8 mouse cellular contexts compared by ENCODE assay signal in the genomic region with DNA sequence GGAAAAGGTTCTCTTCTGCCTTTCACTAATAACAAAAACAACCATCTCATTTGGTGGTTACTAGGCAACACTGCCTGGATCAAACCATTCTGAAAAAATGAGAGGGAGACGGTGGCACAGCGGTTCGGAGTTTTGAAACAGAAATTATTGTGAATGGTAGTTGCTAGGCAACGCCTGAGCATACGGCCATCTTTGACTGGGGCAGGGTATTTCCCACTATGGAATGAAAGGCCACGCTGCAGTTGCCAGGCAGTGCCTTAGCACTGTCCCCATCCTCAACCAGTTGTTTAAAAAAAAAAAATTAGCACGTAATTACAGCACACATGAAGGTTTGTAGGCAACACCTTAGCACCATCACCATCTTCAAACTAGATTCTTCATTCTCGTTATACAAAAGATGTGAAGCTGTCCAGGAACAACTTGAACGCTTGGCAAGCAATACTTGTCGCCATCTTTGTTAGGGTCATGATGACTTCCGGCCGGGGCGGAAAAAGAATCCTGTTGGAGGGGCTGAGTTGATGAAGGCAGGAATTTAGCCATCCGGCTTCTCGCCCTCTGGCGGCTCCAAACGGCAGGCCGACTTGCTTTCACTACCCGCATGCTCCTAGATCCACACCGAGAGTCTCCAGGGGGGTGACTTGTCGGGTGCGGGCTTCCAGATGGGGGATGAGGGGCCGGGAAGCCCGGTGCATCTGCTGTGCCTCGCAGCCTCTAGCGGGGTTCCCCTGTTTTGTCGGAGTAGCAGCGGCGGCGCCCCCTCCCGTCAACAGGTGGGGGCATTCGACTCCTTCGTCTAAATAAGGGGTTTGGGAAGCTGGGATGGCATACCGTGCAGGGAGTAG. TPM values are rescaled to one million over a fixed set of nuclear protein-coding genes. Genes with fewer than 3 reads are reported as not detected.
A peak's percentile ranks its signal among the peaks of the same experiment; 100 is the strongest.
DNase-seq lines count a peak whose midpoint lies in the region; ATAC-seq and TF ChIP-seq lines count a peak whose summit lies in the region.

A gene (plus strand): TSS at position 487 of the 842 bp plus-strand sequence.

- TF ChIP-seq CTCF in ES-Bruce4 (IDR thresholded peaks at IDR 0.05; ENCODE audit: low read depth, low read length): peak; percentile 30
- TF ChIP-seq CTCF in liver, postnatal 0 days (IDR thresholded peaks at IDR 0.05; ENCODE audit: low read depth): peak; percentile 59

- no peaks in the 10 kb centered on the region for H3K27me3 ChIP-seq in ES-Bruce4 (ENCODE audit: control insufficient read depth, insufficient read depth, low read length, poor library complexity, severe bottlenecking)
- H3K27me3 ChIP-seq in forebrain, embryonic 13.5 days: no peaks in the 10 kb centered on the region
- no peaks in the 10 kb centered on the region for H3K27me3 ChIP-seq in liver, postnatal 0 days (ENCODE audit: insufficient read depth, low read length)
- no peaks in the 10 kb centered on the region for H3K27me3 ChIP-seq in neural tube, embryonic 14.5 days (ENCODE audit: control insufficient read depth, insufficient read depth, low read length)

- H3K4me3 ChIP-seq in ES-Bruce4 (ENCODE audit: low read depth, low read length): peak within 1 kb of the TSS; percentile 80
- peak within 1 kb of the TSS; percentile 62 for H3K4me3 ChIP-seq in forebrain, embryonic 13.5 days
- peak within 1 kb of the TSS; percentile 63 for H3K4me3 ChIP-seq in liver, postnatal 0 days (ENCODE audit: low read depth, low read length)
- peak within 1 kb of the TSS; percentile 42 for H3K4me3 ChIP-seq in neural tube, embryonic 14.5 days (ENCODE audit: low read depth, low read length)

- no peak for TF ChIP-seq POLR2A in ES-Bruce4 (IDR thresholded peaks at IDR 0.05; ENCODE audit: insufficient read depth, low read length)

- H3K9ac ChIP-seq in ES-Bruce4 (ENCODE audit: low read depth, poor library complexity, severe bottlenecking): peak within 1 kb of the TSS; percentile 88
- H3K9ac ChIP-seq in forebrain, embryonic 13.5 days: peak within 1 kb of the TSS; percentile 78
- peak within 1 kb of the TSS; percentile 71 for H3K9ac ChIP-seq in liver, postnatal 0 days (replicated peaks)
- H3K9ac ChIP-seq in neural tube, embryonic 14.5 days (replicated peaks; ENCODE audit: low read depth, low read length): peak within 1 kb of the TSS; percentile 54

- H3K36me3 ChIP-seq in ES-Bruce4 (ENCODE audit: control insufficient read depth, insufficient read depth, low read length, poor library complexity, severe bottlenecking): no peaks in the 10 kb centered on the region
- H3K36me3 ChIP-seq in forebrain, embryonic 13.5 days (ENCODE audit: poor library complexity, severe bottlenecking): peaks cover 26% of the 10 kb centered on the region
- H3K36me3 ChIP-seq in liver, postnatal 0 days (replicated peaks; ENCODE audit: insufficient read depth, low read length): peaks cover 18% of the 10 kb centered on the region
- H3K36me3 ChIP-seq in neural tube, embryonic 14.5 days (ENCODE audit: control insufficient read depth, insufficient read depth, low read length): peaks cover 14% of the 10 kb centered on the region

- H3K4me2 ChIP-seq in forebrain, embryonic 13.5 days: peak within 1 kb of the TSS; percentile 78
- peak within 1 kb of the TSS; percentile 84 for H3K4me2 ChIP-seq in liver, postnatal 0 days (ENCODE audit: low read depth, low read length)
- peak within 1 kb of the TSS; percentile 69 for H3K4me2 ChIP-seq in neural tube, embryonic 14.5 days (ENCODE audit: low read depth, low read length)

- TF ChIP-seq EP300 in ES-Bruce4 (IDR thresholded peaks at IDR 0.05; ENCODE audit: insufficient read depth, low read depth, low read length): no peak
- no peak; the same call in 1 of the 2 replicates for TF ChIP-seq EP300 in liver, postnatal 0 days (IDR thresholded peaks at IDR 0.05; ENCODE audit: low read depth)

- WGBS in forebrain, embryonic 13.5 days: under 1% methylated on average over 34 of the region's 34 CpGs
- WGBS in large intestine, adult 2 months: 1% methylated on average over 34 of the region's 34 CpGs
- 1% methylated on average over 34 of the region's 34 CpGs for WGBS in liver, postnatal 0 days (ENCODE audit: insufficient replicate concordance)
- WGBS in neural tube, embryonic 14.5 days: under 1% methylated on average over 34 of the region's 34 CpGs

- peak; percentile 94 to 96 for DNase-seq in heart, postnatal 10 days
- DNase-seq in large intestine, adult 2 months (ENCODE audit: low read depth, low spot score): peak; percentile 68
- DNase-seq in liver, postnatal 0 days: peak; percentile 84
- peak; percentile 90 for DNase-seq in testis, postnatal 10 days (ENCODE audit: low spot score)

- intact Hi-C loops in heart, postnatal 10 days (cut with DNase I): loop anchor here (2.0 to 5.0 kb wide), 2 partner anchors 31 to 56 kb away; no protein-coding TSS in a partner anchor

- H3K27ac ChIP-seq in ES-Bruce4 (ENCODE audit: insufficient read depth, low read length): peak within 1 kb of the TSS; percentile 52
- peak within 1 kb of the TSS; percentile 95 for H3K27ac ChIP-seq in forebrain, embryonic 13.5 days
- H3K27ac ChIP-seq in liver, postnatal 0 days (ENCODE audit: low read depth): peak within 1 kb of the TSS; percentile 64
- peak within 1 kb of the TSS; percentile 84 for H3K27ac ChIP-seq in neural tube, embryonic 14.5 days (ENCODE audit: low read depth, low read length)

- H3K9me3 ChIP-seq in ES-Bruce4 (replicated peaks; ENCODE audit: control insufficient read depth, insufficient read depth, low read length, poor library complexity, severe bottlenecking): no peaks in the 10 kb centered on the region
- no peaks in the 10 kb centered on the region for H3K9me3 ChIP-seq in forebrain, embryonic 13.5 days (replicated peaks)
- H3K9me3 ChIP-seq in liver, postnatal 0 days (ENCODE audit: low read length): no peaks in the 10 kb centered on the region
- H3K9me3 ChIP-seq in neural tube, embryonic 14.5 days (ENCODE audit: control insufficient read depth, low read length): no peaks in the 10 kb centered on the region

- H3K4me1 ChIP-seq in ES-Bruce4 (ENCODE audit: control insufficient read depth, insufficient read depth, low read length): peaks cover 3% of the 10 kb centered on the region
- H3K4me1 ChIP-seq in forebrain, embryonic 13.5 days: peaks cover 65% of the 10 kb centered on the region
- H3K4me1 ChIP-seq in liver, postnatal 0 days (ENCODE audit: insufficient read depth): peaks cover 29% of the 10 kb centered on the region
- peaks cover 34% of the 10 kb centered on the region for H3K4me1 ChIP-seq in neural tube, embryonic 14.5 days (ENCODE audit: control insufficient read depth, insufficient read depth, low read length)

- ATAC-seq in cerebellum, adult (ENCODE audit: insufficient number of reproducible peaks, low FRiP score, low TSS enrichment): peak; percentile 53; the same call in 1 of the 2 replicates
- peak; percentile 78 for ATAC-seq in forebrain, embryonic 13.5 days
- peak; percentile 59 for ATAC-seq in liver, postnatal 0 days
- ATAC-seq in neural tube, embryonic 14.5 days (ENCODE audit: low read depth): peak; percentile 78

RNA-seq across cellular contexts. Expression of the gene that starts here (rescaled TPM):
- polyA plus RNA-seq in ES-Bruce4 (2011; ENCODE audit: insufficient read depth, insufficient read length, low read depth, missing spikeins): 15.5 and 17.5 TPM in 2 replicates
- polyA plus RNA-seq in forebrain, embryonic 13.5 days (2015; fragmentation: Nextera tagmentation; extraction: Ambion mirVana): 24.7 and 27.7 TPM in 2 replicates
- total RNA-seq in heart, postnatal 10 days (2021): 10 to 100 TPM; 12.2 to 18.2 TPM
- polyA plus RNA-seq in large intestine, adult 2 months (2012; rRNA removed): 19.9 and 21.7 TPM in 2 replicates
- 4.1 and 4.4 TPM in 2 replicates for polyA plus RNA-seq in liver, postnatal 0 days (2015; fragmentation: Nextera tagmentation; extraction: Ambion mirVana)
- 14.5 and 16.0 TPM in 2 replicates for polyA plus RNA-seq in neural tube, embryonic 14.5 days (2014; fragmentation: Nextera tagmentation; extraction: Ambion mirVana)

Comparison
In these comparisons a context has a peak if more than half of its experiments do, and no peak if none do; other contexts are left out.
1. Peak in every context shown above with its lines: DNase-seq, ATAC-seq, H3K4me3 ChIP-seq and H3K27ac ChIP-seq.